Mouse (Mus musculus) cortical plate, adult 2 months (tissue): ENCODE measurements around the gene Acox2.

Source experiments
- CTCF ChIP-seq: fragments of 200-500 bp; IDR thresholded peaks from 2 replicates; pipeline ENCODE4 v1.5.1; 2011; ENCODE audit warnings: mild to moderate bottlenecking, control low read depth, low read length; ENCODE audit not compliant: insufficient read depth; ENCODE audit errors: extremely low read depth
- POLR2A ChIP-seq: fragments of 200-500 bp; IDR thresholded peaks from 2 replicates; pipeline ENCODE4 v1.6.1; 2011; ENCODE audit warnings: mild to moderate bottlenecking, low read length, control low read depth; ENCODE audit not compliant: insufficient read depth; ENCODE audit errors: extremely low read depth

- TF ChIP-seq POLR2A (no peak), CTCF (no peak)
Measured at GRCm38 (mm10) chr14:8229367-8230019, 29.7 kb downstream of the Acox2 start.
